Mouse (Mus musculus) layer of hippocampus, adult 18-20 months (tissue): ENCODE measurements around the gene Tomm40. TPM values are rescaled to one million over a fixed set of nuclear protein-coding genes. Genes with fewer than 3 reads are reported as not detected.

Experiments
- DNase-seq, 2 experiments: peaks; one replicate each; pipeline ENCODE4 v3.0.0; 2022; ENCODE audit warnings: low spot score in 2 of 2
- total RNA-seq, 2 experiments: library from RNA; stranded (reverse); gene quantifications; 2 replicates each; pipeline ENCODE4 v1.2.3; 2021

Tomm40 gene
- total RNA-seq, 2 experiments from 2014 or later = 110 to 114 TPM

- DNase-seq = no peak
These were observed 2.0 kb downstream of the Tomm40 start for GRCm38 (mm10) chr7:19713196-19713595.

- no peak for DNase-seq
These were observed 2.8 kb downstream of the Tomm40 start for GRCm38 (mm10) chr7:19712414-19712813.

- DNase-seq = no peak
These were observed 4.6 kb downstream of the Tomm40 start for GRCm38 (mm10) chr7:19710650-19711049.

- no peak for DNase-seq
These were observed 10.0 kb downstream of the Tomm40 start for GRCm38 (mm10) chr7:19705271-19705670.

GRCm38 (mm10) chr7:19704475-19704874 lies 10.8 kb downstream of the Tomm40 start:
- no peak for DNase-seq

- DNase-seq = no peak
These were observed 12.2 kb downstream of the Tomm40 start for GRCm38 (mm10) chr7:19702859-19703555.

GRCm38 (mm10) chr7:19701069-19701761 lies 14.0 kb downstream of the Tomm40 start:
- DNase-seq = peak in 1 of 2 experiments; percentile 73

GRCm38 (mm10) chr7:19700299-19701068 lies 14.8 kb downstream of the Tomm40 start:
- DNase-seq = no peak

- no peak for DNase-seq
These were observed 15.4 kb downstream of the Tomm40 start for GRCm38 (mm10) chr7:19699827-19700148.

- peak; percentile 58 to 66 for DNase-seq
These were observed 16.1 kb downstream of the Tomm40 start, which contains the start of gene Apoe for GRCm38 (mm10) chr7:19698907-19699826. Apoe (minus strand) TSS chr7:19699188.

- DNase-seq = no peak
These were observed 17.0 kb downstream of the Tomm40 start for GRCm38 (mm10) chr7:19697949-19698906.

- DNase-seq = no peak
These were observed 18.8 kb downstream of the Tomm40 start for GRCm38 (mm10) chr7:19696336-19696873.

- no peak for DNase-seq
These were observed 19.4 kb downstream of the Tomm40 start for GRCm38 (mm10) chr7:19695881-19696280.

GRCm38 (mm10) chr7:19695213-19695594 lies 20.0 kb downstream of the Tomm40 start:
- no peak for DNase-seq

- DNase-seq = no peak
These were observed 20.7 kb downstream of the Tomm40 start for GRCm38 (mm10) chr7:19694336-19695212.

- DNase-seq = peak in 1 of 2 experiments; percentile 58
These were observed 21.8 kb downstream of the Tomm40 start for GRCm38 (mm10) chr7:19693421-19693820.

- no peak for DNase-seq
These were observed 23.1 kb downstream of the Tomm40 start, which contains the start of gene Apoc1 for GRCm38 (mm10) chr7:19691873-19692865. Apoc1 (minus strand) TSS chr7:19692660.
